Mouse (Mus musculus) ES-Bruce4 (cell line): ENCODE data around the gene Atpaf2.

ENCODE experiments used
- EP300 ChIP-seq: IDR thresholded peaks from 2 replicates; pipeline ENCODE4 v1.6.1; 2011; ENCODE audit warnings: low read depth, low read length; ENCODE audit not compliant: insufficient read depth
- POLR2A ChIP-seq: IDR thresholded peaks from one replicate; pipeline ENCODE4 v1.8.1; 2011; ENCODE audit warnings: low read length; ENCODE audit not compliant: insufficient read depth

GRCm38 (mm10) chr11:60351925-60352371, 66.3 kb downstream of the Atpaf2 start:
- no peak for TF ChIP-seq EP300
- no peak for TF ChIP-seq POLR2A
